Mouse (Mus musculus) heart, embryonic 14.5 days (tissue): ENCODE data around the gene Dst. TPM values are rescaled to one million over a fixed set of nuclear protein-coding genes. Genes with fewer than 3 reads are reported as not detected.

Experiments
- ATAC-seq: fragments of 200-750 bp; cut with Nextera tagmentation; 2 replicates; pipeline ENCODE4 v1.8.0; 2017; ENCODE audit warnings: low read depth, moderate TSS enrichment; ENCODE audit not compliant: insufficient number of reproducible peaks, insufficient read depth, low FRiP score
- H3K27ac ChIP-seq, 2 experiments: fragments of 200-500 bp in 1 of 2; fragments of 300-500 bp in 1 of 2; sonication (generic) in 1 of 2; replicated peaks in 1 of 2; 2 replicates each; pipeline ENCODE4 v1.5.1; 2012 to 2014; ENCODE audit warnings: low read depth in 2 of 2, low read length in 2 of 2, control low read depth in 1 of 2, mild to moderate bottlenecking in 1 of 2, mixed read lengths in 1 of 2; ENCODE audit not compliant: control insufficient read depth in 1 of 2, insufficient read depth in 1 of 2
- H3K27me3 ChIP-seq: fragments of 300-500 bp; sonication (generic); 2 replicates; pipeline ENCODE4 v1.6.1; 2014; ENCODE audit warnings: mild to moderate bottlenecking, low read length, control low read depth; ENCODE audit not compliant: control insufficient read depth, insufficient read depth
- H3K36me3 ChIP-seq: fragments of 300-500 bp; sonication (generic); 2 replicates; pipeline ENCODE4 v1.6.1; 2014; ENCODE audit warnings: mild to moderate bottlenecking, control low read depth, low read length, mixed read lengths; ENCODE audit not compliant: control insufficient read depth, insufficient read depth
- H3K4me1 ChIP-seq, 2 experiments: fragments of 200-500 bp in 1 of 2; fragments of 300-500 bp in 1 of 2; sonication (generic) in 1 of 2; 2 replicates each; pipeline ENCODE4 v1.6.1; 2012 to 2014; ENCODE audit warnings: low read length in 2 of 2, control low read depth in 1 of 2, mixed read lengths in 1 of 2; ENCODE audit not compliant: control insufficient read depth in 2 of 2, insufficient read depth in 2 of 2
- H3K4me2 ChIP-seq: fragments of 300-500 bp; sonication (generic); 2 replicates; pipeline ENCODE4 v1.6.1; 2014; ENCODE audit warnings: mild to moderate bottlenecking, low read length
- H3K4me3 ChIP-seq, 2 experiments: fragments of 200-500 bp in 1 of 2; fragments of 300-500 bp in 1 of 2; sonication (generic) in 1 of 2; 2 replicates each; pipeline ENCODE4 v1.5.1; 2012 to 2014; ENCODE audit warnings: low read length in 2 of 2, mild to moderate bottlenecking in 2 of 2, control low read depth in 1 of 2, low read depth in 1 of 2, moderate library complexity in 1 of 2; ENCODE audit not compliant: control insufficient read depth in 1 of 2, insufficient read depth in 1 of 2
- H3K9ac ChIP-seq: fragments of 300-500 bp; sonication (generic); 2 replicates; pipeline ENCODE4 v1.6.1; 2014; ENCODE audit warnings: mild to moderate bottlenecking, low read length
- H3K9me3 ChIP-seq: fragments of 300-500 bp; sonication (generic); 2 replicates; pipeline ENCODE4 v1.6.1; 2016; ENCODE audit warnings: low read length, control low read depth; ENCODE audit not compliant: control insufficient read depth
- WGBS: fragments of 180-500 bp; shearing (Covaris S2); extraction: QIAGEN DNeasy Blood & Tissue Kit; methylation state at CpG from one replicate; pipeline ENCODE4 v1.1.7; 2014; 5-methylcytosine and 5-hydroxymethylcytosine counted together
- polyA plus RNA-seq: library from polyadenylated mRNA; unstranded; fragments of >200 nt; fragmentation: Nextera tagmentation; extraction: Ambion mirVana; gene quantifications from 2 replicates; pipeline ENCODE4 v1.2.1, GENCODE M21; 2014

The Dst gene
- polyA plus RNA-seq, 1 experiment from 2014 or later, result 38.6 TPM

- peaks cover 17 to 46% of the 10 kb centered on the region in 2 experiments for H3K4me1 ChIP-seq
- 10% methylated on average over 7 of the region's 7 CpGs for WGBS
- no peaks in the 10 kb centered on the region for H3K36me3 ChIP-seq
- no peak overlapping the region for H3K27ac ChIP-seq
- H3K4me2 ChIP-seq, result peak overlapping the region; percentile 56
- H3K27me3 ChIP-seq, result no peaks in the 10 kb centered on the region
- peak overlapping the region in 1 of 2 experiments; percentile 20; a peak in 2 of 4 replicates for H3K4me3 ChIP-seq
- no peaks in the 10 kb centered on the region for H3K9me3 ChIP-seq
- H3K9ac ChIP-seq, result 0 out of 2 replicates have a peak overlapping the region, but pooled peaks have one; percentile 41
- ATAC-seq, result no peak
These were observed 169.4 kb downstream of the Dst start for GRCm38 (mm10) chr1:34077422-34077790.

GRCm38 (mm10) chr1:34077941-34078340 lies 169.9 kb downstream of the Dst start:
- peak overlapping the region; percentile 56 for H3K4me2 ChIP-seq
- H3K36me3 ChIP-seq, result no peaks in the 10 kb centered on the region
- no peaks in the 10 kb centered on the region for H3K27me3 ChIP-seq
- H3K4me3 ChIP-seq, result no peak overlapping the region
- WGBS, result 66% methylated on average over 6 of the region's 6 CpGs
- H3K4me1 ChIP-seq, result peaks cover 16 to 43% of the 10 kb centered on the region in 2 experiments
- H3K27ac ChIP-seq, result no peak overlapping the region
- no peak for ATAC-seq
- no peak overlapping the region for H3K9ac ChIP-seq
- H3K9me3 ChIP-seq, result no peaks in the 10 kb centered on the region

GRCm38 (mm10) chr1:34089011-34089410 lies 181.0 kb downstream of the Dst start:
- ATAC-seq, result no peak
- H3K4me2 ChIP-seq, result no peak overlapping the region
- H3K36me3 ChIP-seq, result peaks cover 27% of the 10 kb centered on the region
- no peaks in the 10 kb centered on the region for H3K27me3 ChIP-seq
- H3K9me3 ChIP-seq, result 0 out of 2 replicates have a peak, but pooled peaks cover 3% of the 10 kb centered on the region
- no peak overlapping the region for H3K9ac ChIP-seq
- 0 out of 4 replicates have a peak, but pooled peaks cover 0 to 1% of the 10 kb centered on the region in 2 experiments for H3K4me1 ChIP-seq
- 87% methylated on average over 3 of the region's 3 CpGs for WGBS
- no peak overlapping the region for H3K4me3 ChIP-seq
- H3K27ac ChIP-seq, result no peak overlapping the region

GRCm38 (mm10) chr1:34090700-34091099 lies 182.7 kb downstream of the Dst start:
- no peak overlapping the region for H3K9ac ChIP-seq
- H3K4me3 ChIP-seq, result no peak overlapping the region
- 0 out of 2 replicates have a peak, but pooled peaks cover 3% of the 10 kb centered on the region for H3K9me3 ChIP-seq
- H3K27me3 ChIP-seq, result no peaks in the 10 kb centered on the region
- H3K4me1 ChIP-seq, result peaks cover 2 to 12% of the 10 kb centered on the region in 2 experiments; a peak in 2 of 4 replicates
- WGBS, result 88% methylated on average over 7 of the region's 7 CpGs
- H3K4me2 ChIP-seq, result no peak overlapping the region
- no peak overlapping the region for H3K27ac ChIP-seq
- ATAC-seq, result no peak
- peaks cover 27% of the 10 kb centered on the region for H3K36me3 ChIP-seq

GRCm38 (mm10) chr1:34093652-34094051 lies 185.6 kb downstream of the Dst start:
- H3K4me1 ChIP-seq, result peaks cover 13 to 22% of the 10 kb centered on the region in 2 experiments
- 95% methylated on average over 7 of the region's 7 CpGs for WGBS
- H3K9me3 ChIP-seq, result 0 out of 2 replicates have a peak, but pooled peaks cover 3% of the 10 kb centered on the region
- H3K4me3 ChIP-seq, result no peak overlapping the region
- peaks cover 9% of the 10 kb centered on the region for H3K36me3 ChIP-seq
- H3K27me3 ChIP-seq, result no peaks in the 10 kb centered on the region
- no peak overlapping the region for H3K27ac ChIP-seq
- H3K4me2 ChIP-seq, result no peak overlapping the region
- ATAC-seq, result no peak
- H3K9ac ChIP-seq, result no peak overlapping the region

GRCm38 (mm10) chr1:34094301-34094700 lies 186.3 kb downstream of the Dst start:
- WGBS, result 49% methylated on average over 5 of the region's 5 CpGs
- Histone ChIP-seq H3K9ac (no peak overlapping the region), H3K4me2 (no peak overlapping the region), H3K27me3 (no peaks in the 10 kb centered on the region), H3K27ac (no peak overlapping the region), H3K9me3 (0 out of 2 replicates have a peak, but pooled peaks cover 3% of the 10 kb centered on the region), H3K4me3 (no peak overlapping the region), H3K4me1 (peaks cover 13 to 22% of the 10 kb centered on the region in 2 experiments), H3K36me3 (peaks cover 6% of the 10 kb centered on the region)
- no peak for ATAC-seq

- 17% methylated on average over 4 of the region's 4 CpGs for WGBS
- H3K36me3 ChIP-seq, result peaks cover under 1% of the 10 kb centered on the region; the same call in 1 of the 2 replicates
- H3K27me3 ChIP-seq, result no peaks in the 10 kb centered on the region
- no peak overlapping the region for H3K4me2 ChIP-seq
- H3K4me3 ChIP-seq, result no peak overlapping the region
- ATAC-seq, result no peak
- peaks cover 13 to 22% of the 10 kb centered on the region in 2 experiments for H3K4me1 ChIP-seq
- no peak overlapping the region for H3K9ac ChIP-seq
- H3K9me3 ChIP-seq, result no peaks in the 10 kb centered on the region
- H3K27ac ChIP-seq, result 0 out of 4 replicates have a peak overlapping the region, but pooled peaks of 1 of the 2 experiments have one; percentile 29
These were observed 187.1 kb downstream of the Dst start for GRCm38 (mm10) chr1:34095173-34095572.

- WGBS, result 26% methylated on average over 3 of the region's 3 CpGs
- Histone ChIP-seq H3K9ac (peak overlapping the region; percentile 30; the same call in 1 of the 2 replicates), H3K4me3 (no peak overlapping the region), H3K4me2 (no peak overlapping the region; the same call in 1 of the 2 replicates), H3K27ac (peak overlapping the region; percentile 76 to 77), H3K27me3 (no peaks in the 10 kb centered on the region), H3K4me1 (peaks cover 13 to 22% of the 10 kb centered on the region in 2 experiments), H3K36me3 (no peaks in the 10 kb centered on the region), H3K9me3 (no peaks in the 10 kb centered on the region)
- ATAC-seq, result peak; percentile 61
These were observed 188.9 kb downstream of the Dst start for GRCm38 (mm10) chr1:34096923-34097322.
